25 mouse cellular contexts compared by ENCODE assay signal in the genomic region with DNA sequence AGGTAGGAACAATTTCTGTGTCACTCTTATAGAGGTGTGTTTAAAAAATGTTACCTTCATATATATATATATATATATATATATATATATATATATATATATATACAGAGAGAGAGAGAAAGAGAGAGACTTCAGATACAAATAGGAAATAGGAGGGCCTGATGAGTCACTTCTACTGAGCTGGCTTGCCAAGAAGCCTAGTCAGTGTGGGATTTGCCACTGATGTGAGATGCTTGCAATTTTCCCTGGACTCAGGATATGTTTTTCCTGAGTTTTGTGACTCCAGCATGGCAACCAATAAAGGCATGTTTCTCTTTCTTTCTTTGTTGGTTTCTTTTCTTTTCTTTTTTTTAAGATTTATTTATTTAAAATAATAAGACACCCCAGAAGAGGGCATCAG.
"Had no signal": no experiment of that assay in that cellular context is flagged by ENCODE, and none has a peak within 500 bp of the region (broad histone marks: within the 10 kb centered on the region; RNA-seq: fewer than 3 reads in every experiment).

No protein-coding gene starts in this region.

- H3K4me1 ChIP-seq: heart, embryonic 15.5 days; hindbrain, embryonic 13.5 days; hindbrain, embryonic 15.5 days; kidney, embryonic 15.5 days; limb, embryonic 10.5 days; limb, embryonic 12.5 days; liver, embryonic 13.5 days had no signal

- DNase-seq: gastrocnemius, postnatal 14 days; gastrocnemius, postnatal 36 days; heart, adult 11 months; heart, adult 2 months; heart, postnatal 14 days; heart, postnatal 36 days; kidney, adult 11 months; kidney, adult 2 months; kidney, adult 9 months; kidney, postnatal 25 days; kidney, postnatal 4 days; liver; liver, embryonic 13.5 days had no signal

- ATAC-seq: hindbrain, postnatal 0 days; intestine, embryonic 16.5 days had no signal

- H3K4me3 ChIP-seq: heart, adult 2 months; heart, embryonic 13.5 days; heart, embryonic 15.5 days; hindbrain, embryonic 13.5 days; hindbrain, embryonic 15.5 days; kidney, embryonic 15.5 days; layer of hippocampus, adult 2 months; left cerebral cortex, adult 2 months; limb, embryonic 10.5 days; limb, embryonic 12.5 days; liver, embryonic 13.5 days had no signal

- H3K27me3 ChIP-seq: heart, embryonic 13.5 days; heart, embryonic 15.5 days; hindbrain, embryonic 13.5 days; hindbrain, embryonic 15.5 days; kidney, embryonic 15.5 days; limb, embryonic 12.5 days; liver, embryonic 13.5 days had no signal

- H3K9me3 ChIP-seq: heart, embryonic 13.5 days; heart, embryonic 15.5 days; hindbrain, embryonic 13.5 days; hindbrain, embryonic 15.5 days; kidney, embryonic 15.5 days; limb, embryonic 10.5 days; limb, embryonic 12.5 days; liver, embryonic 13.5 days had no signal

- H3K27ac ChIP-seq: heart, adult 2 months; heart, embryonic 13.5 days; heart, embryonic 15.5 days; hindbrain, embryonic 13.5 days; hindbrain, embryonic 15.5 days; hindbrain, postnatal 0 days; kidney, embryonic 15.5 days; kidney, postnatal 0 days; layer of hippocampus, adult 2 months; left cerebral cortex, adult 2 months; limb, embryonic 10.5 days; limb, embryonic 12.5 days; liver, embryonic 13.5 days had no signal

- H3K36me3 ChIP-seq: heart, embryonic 13.5 days; heart, embryonic 15.5 days; hindbrain, embryonic 13.5 days; hindbrain, embryonic 15.5 days; kidney, embryonic 15.5 days; limb, embryonic 10.5 days; limb, embryonic 12.5 days; liver, embryonic 13.5 days had no signal
